Mouse (Mus musculus) liver, postnatal 0 days (tissue): ENCODE data around the gene Rpl35.

Experiments
- CTCF ChIP-seq: sonication (generic); IDR thresholded peaks from 2 replicates; pipeline ENCODE4 v1.5.1; 2016; ENCODE audit warnings: antibody characterized with exemption, low read depth
- EP300 ChIP-seq: IDR thresholded peaks from 2 replicates; pipeline ENCODE4 v1.6.1; 2016; ENCODE audit warnings: antibody characterized with exemption, low read depth, mild to moderate bottlenecking

GRCm38 (mm10) chr2:38957671-38958223, 47.7 kb downstream of the Rpl35 start:
- TF ChIP-seq CTCF (no peak), EP300 (no peak)
